Mouse (Mus musculus): ENCODE measurements around the gene Spata31d1d. TPM values are rescaled to one million over a fixed set of nuclear protein-coding genes. Genes with fewer than 3 reads are reported as not detected.
"Not testable (repeated sequence)": the region's sequence is repeated elsewhere in the genome, so short reads cannot be mapped to it uniquely, and the experiment has no call there.

Gene Spata31d1d
- polyA plus RNA-seq, 1 experiment, result 0.08 TPM

DNA sequence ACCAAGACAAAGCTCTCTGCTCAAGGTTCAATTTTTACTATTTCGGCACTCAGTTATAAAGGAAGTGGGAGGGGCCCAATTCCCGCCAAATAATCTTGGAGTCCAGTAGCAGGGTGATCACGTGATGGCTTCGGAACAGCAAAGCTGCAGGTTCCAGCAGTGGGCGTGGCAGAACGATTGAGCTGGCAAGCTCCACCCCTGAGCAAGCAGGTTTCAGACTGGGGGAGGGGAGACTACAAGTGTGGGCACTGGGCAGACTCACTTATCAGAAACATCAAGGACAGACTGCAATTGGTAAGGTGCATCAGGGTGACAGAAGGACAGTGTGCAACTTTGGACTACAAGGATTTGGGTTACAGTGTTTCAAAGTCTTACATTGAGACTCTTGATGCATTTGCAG lies 2.8 kb upstream of the Spata31d1d start:
- DNase-seq (ENCODE audit: extremely low spot score in 1 of 2, low spot score in 1 of 2), result not testable (repeated sequence)

DNA sequence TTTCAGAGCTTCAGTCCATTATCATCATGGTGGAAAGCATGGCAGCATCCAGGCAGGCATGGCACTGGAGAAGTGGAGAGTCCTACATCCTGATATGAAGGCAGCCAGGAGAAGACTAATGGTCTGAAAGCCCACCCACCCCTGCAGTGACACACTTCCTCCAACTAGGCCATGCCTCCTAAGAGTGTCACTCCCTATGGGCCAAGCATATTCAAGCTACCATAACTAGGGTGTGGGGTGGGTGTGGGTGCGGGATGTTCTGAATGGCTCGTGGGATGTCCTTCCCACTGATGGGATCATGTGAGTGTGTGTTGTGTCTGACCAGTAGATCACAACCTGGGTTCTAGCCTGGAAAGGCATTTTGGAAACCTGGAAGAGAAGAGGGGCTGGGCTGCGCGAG lies 2.4 kb upstream of the Spata31d1d start:
- DNase-seq (ENCODE audit: extremely low spot score in 1 of 2, low spot score in 1 of 2), result no peak

DNA sequence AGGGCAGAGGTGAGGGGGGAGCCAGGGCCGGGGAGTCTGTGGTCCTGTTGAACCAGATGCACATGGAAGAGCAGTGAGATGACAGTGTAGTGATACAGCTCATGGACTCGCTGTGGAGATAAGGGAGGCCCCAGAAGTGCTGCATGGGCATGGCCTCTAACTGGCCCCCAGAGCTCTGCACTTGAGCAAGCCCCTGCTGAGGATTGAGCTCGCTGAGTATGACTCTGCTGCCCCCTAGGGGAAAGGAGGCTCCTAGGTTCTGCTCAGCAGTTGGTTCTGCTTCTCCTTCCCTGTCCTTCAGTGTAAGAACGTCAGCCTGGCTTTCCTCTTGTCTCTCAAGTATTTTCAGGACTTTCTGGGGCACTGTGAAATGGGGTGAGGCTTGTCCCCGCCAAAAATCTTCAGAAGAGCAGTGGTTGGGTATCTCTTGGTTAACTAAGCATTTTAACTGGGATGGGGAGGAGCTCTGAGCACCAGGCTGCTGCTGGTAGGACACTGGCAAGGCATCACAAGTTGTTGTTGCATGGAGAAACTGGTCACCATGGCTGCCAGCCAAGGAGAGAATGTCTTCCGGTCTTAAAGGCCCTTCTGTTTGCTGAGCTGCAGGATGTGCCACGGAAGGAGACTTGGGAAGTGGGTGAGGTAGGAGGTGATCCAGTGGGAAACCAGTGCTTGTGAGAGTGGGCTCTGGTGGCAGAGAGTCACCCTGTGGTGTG lies 3.0 kb downstream of the Spata31d1d start:
- DNase-seq (ENCODE audit: extremely low spot score in 1 of 2, low spot score in 1 of 2), result peak; percentile 70 to 94

- no peak for DNase-seq (ENCODE audit: extremely low spot score in 1 of 2, low spot score in 1 of 2)
These were observed 5.2 kb downstream of the Spata31d1d start for GRCm38 (mm10) chr13:59726139-59726867.

- DNase-seq (ENCODE audit: extremely low spot score in 1 of 2, low spot score in 1 of 2), result not testable (repeated sequence)
These were observed 9.5 kb downstream of the Spata31d1d start for GRCm38 (mm10) chr13:59722089-59722488.

GRCm38 (mm10) chr13:59719475-59719874 lies 12.1 kb downstream of the Spata31d1d start:
- no peak for DNase-seq (ENCODE audit: extremely low spot score in 1 of 2, low spot score in 1 of 2)

GRCm38 (mm10) chr13:59718857-59719440 lies 12.6 kb downstream of the Spata31d1d start:
- not testable (repeated sequence) for DNase-seq (ENCODE audit: extremely low spot score in 1 of 2, low spot score in 1 of 2)

DNA sequence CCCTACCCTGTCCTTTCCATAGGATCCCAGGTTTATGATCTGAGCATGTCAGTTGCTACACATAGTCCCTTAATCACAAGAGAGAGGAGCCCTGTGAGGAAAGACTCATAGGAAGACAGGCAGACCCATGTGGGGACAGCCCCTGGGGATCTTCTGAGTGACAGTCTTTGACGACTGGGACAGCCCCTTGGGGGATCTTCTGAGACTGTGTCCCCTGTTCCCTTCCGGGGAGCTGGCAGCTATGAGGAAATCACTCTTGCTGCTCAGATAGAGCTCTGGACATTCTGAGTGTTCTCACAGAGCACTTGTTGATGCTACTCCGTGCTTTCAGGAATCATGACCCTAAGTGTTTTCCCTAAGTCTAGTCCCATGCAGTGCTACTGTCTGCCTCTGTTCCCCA lies 17.8 kb downstream of the Spata31d1d start:
- no peak for DNase-seq (ENCODE audit: extremely low spot score in 1 of 2, low spot score in 1 of 2)

- DNase-seq (ENCODE audit: extremely low spot score in 1 of 2, low spot score in 1 of 2), result not testable (repeated sequence)
These were observed 19.6 kb downstream of the Spata31d1d start, which contains the start of gene Spata31d1b for GRCm38 (mm10) chr13:59711984-59712383. TSS of gene Spata31d1b (plus strand) at chr13:59712284.

DNA sequence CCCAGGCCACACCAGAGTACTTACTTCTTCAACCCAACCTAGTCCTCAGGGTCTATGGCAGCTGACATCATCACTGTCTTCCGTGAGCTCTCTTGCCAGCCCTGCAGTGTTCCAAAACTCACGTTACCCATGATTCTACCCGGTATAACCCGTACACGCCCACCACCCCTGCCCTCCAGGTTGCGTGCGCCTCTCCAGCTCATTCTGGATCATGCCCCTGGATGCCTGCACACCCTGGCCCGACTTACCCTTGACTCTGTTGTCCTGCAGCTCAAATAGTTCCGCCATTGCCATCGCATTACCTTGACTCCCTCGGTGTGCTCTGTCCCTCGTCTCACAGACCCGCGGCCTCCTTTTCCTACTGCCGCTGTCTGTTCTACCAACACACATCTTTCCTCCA lies 21.3 kb downstream of the Spata31d1d start, which contains the start of gene Spata31d1a:
TSS of gene Spata31d1a (minus strand) at position 101 of the 400 bp plus-strand sequence.
- DNase-seq (ENCODE audit: extremely low spot score in 1 of 2, low spot score in 1 of 2), result no peak

DNA sequence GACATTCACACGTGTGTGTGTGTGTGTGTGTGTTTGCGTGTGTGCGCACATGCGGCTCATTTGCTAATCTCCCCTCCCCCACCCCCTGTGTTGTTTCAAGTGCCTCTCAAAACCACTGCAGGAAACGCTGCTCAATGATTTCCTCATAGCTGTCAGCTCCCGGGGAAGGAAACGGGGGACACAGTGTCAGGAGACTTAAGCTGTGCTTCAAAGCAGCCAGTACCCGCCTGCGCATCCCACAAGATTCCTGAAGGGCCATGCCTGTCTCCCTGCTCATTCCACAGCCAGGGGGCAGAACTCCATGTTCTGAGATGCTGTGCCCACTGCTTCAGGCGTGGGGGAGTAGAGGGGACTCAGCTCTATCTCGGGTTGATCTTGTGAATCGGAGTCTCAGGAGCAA lies 27.0 kb downstream of the Spata31d1d start:
- DNase-seq (ENCODE audit: extremely low spot score in 1 of 2, low spot score in 1 of 2), result peak in 1 of 2 experiments; percentile 48

DNA sequence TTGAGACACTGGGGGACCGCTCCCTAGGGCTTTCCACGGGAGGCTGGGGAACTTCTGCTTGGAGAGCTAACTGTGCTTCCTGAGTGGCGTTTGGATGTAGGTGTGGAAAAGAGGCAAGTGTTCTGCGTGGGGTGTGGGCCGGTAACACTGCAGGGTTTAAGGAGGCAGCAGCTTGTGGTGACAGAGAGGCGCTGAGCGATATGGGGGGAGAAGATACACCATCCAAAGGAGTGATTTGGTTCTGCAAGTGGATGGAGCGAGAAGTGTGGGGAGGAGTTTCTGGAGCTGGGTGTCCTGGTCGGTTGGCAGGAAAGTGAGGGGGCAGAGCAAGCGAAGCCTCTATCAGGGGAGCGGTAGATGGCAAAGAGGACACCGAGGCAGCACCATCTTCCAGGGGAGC lies 28.0 kb downstream of the Spata31d1d start:
- peak; percentile 36 to 65 for DNase-seq (ENCODE audit: extremely low spot score in 1 of 2, low spot score in 1 of 2)

DNA sequence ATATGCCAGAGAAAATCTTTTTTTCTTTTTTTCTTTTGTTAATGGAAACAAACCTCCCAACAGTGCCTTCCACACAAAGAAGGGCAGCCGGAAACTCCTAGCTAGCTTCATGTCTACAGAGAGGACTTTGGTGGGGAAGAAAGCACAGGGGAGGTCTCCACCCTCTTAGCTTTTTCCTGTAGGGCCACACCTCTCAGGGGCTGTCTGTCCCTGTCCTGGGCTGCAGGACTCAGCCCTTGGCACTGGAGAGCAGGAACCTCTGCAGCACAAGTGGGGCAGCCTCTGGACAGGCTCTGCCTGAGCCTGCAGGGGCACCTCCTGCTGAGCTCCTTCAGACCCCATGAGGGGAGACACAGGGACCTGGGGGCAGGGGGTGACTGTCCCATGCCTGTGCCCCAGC lies 31.4 kb downstream of the Spata31d1d start:
- not testable (repeated sequence) for DNase-seq (ENCODE audit: extremely low spot score in 1 of 2, low spot score in 1 of 2)

DNA sequence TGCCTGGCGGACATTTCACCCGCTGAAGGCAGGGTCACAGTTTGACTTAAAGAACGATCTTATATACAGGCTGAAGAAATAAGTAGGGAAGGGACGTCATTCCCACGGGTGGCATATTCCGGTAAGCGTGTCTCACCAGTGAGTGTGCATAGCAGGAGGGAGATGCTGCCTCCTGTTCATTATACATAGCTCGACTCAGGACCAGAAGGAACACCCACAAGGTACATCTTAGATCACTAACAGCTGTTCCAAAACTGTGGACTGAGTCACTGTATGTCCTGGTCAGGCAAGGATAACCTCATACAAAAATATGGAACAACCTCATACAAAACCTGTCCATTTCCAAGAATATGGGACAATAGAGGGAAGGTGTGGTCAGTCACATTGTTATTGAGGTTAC lies 32.4 kb downstream of the Spata31d1d start:
- peak in 1 of 2 experiments; percentile 24 for DNase-seq (ENCODE audit: extremely low spot score in 1 of 2, low spot score in 1 of 2)

GRCm38 (mm10) chr13:59695781-59696180 lies 35.8 kb downstream of the Spata31d1d start:
- DNase-seq (ENCODE audit: extremely low spot score in 1 of 2, low spot score in 1 of 2), result no peak

DNA sequence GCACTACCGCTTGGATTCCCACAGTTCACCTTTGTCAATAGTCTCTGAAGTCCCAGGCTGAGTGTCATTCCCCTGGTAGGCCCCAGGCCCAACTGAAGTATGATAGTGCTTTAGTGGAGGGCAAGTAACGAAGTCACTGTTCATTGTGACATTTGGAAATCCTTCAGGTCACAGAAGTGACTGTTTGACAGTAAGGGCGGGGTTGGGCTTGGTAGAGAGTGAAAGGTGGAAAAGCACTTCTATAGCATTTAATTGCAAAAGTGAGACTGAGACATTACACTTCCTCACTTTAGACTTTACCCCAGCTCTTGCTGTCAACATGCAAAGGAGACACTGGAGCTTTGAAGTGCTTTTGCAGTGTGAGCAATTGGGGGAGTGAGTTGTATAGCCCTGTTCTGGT lies 37.5 kb downstream of the Spata31d1d start, which contains the start of gene 4921517D22Rik:
TSS of gene 4921517D22Rik (minus strand) at position 101 of the 400 bp plus-strand sequence.
- DNase-seq (ENCODE audit: extremely low spot score in 1 of 2, low spot score in 1 of 2), result no peak

DNA sequence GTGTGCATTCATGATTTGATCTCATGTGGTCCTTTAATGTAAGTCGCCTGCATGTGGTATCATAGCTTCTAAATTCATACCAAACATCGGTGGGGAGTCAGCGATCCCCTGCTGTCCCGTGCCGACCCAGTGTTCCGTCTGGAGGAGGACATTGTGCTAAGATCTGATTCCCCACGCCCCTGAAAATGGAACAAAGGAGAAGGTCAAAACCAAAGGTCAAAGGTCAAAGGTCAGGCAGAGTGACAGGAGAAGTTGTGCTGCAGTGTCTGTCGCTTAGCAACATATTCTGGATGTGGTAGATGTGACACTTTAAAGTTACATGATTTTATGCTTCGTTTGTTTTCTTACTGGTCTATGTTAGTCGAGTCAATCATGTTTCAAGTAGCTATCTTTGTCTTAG lies 40.1 kb downstream of the Spata31d1d start:
- no peak for DNase-seq (ENCODE audit: extremely low spot score in 1 of 2, low spot score in 1 of 2)

DNA sequence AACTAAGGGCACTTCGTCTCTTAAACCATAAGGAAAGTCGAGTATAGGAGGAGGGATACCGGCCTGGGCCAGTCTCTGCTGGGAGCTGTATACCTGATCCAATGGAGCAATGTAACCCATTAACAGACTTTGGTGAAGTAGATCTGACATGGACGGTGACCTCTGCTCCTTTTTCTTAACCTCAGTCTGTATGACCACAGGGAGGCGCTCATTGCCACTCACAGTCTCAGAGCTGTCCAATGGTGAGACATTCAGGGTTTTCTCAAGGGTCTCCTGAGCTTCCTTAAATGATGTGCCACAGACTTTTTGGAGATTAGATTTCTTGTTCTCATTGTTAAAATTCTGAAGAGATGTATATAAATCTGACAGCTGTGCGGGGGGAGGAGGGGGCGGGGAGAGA lies 41.0 kb downstream of the Spata31d1d start:
- DNase-seq (ENCODE audit: extremely low spot score in 1 of 2, low spot score in 1 of 2), result no peak

GRCm38 (mm10) chr13:59689843-59690242 lies 41.7 kb downstream of the Spata31d1d start:
- no peak for DNase-seq (ENCODE audit: extremely low spot score in 1 of 2, low spot score in 1 of 2)

DNA sequence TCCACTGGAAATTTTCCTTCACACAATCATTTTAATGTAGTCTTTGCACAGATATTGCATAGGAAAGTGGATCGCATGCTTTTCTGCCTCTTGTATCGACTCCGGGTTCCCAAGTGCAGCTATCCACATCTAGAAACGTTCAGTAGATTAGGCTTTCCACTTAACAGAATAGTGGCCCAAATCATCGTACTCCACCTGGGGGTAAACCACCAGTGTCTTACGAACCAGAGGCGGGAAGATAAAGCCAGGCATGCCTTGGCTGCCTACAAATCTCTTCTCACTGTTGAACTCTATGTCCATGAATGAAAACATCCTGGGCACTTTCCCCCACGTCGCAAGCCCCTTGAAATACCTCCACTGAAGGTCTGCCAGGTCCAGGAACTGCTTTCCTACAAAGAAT lies 42.2 kb downstream of the Spata31d1d start:
- DNase-seq (ENCODE audit: extremely low spot score in 1 of 2, low spot score in 1 of 2), result no peak

GRCm38 (mm10) chr13:59688338-59688770 lies 43.2 kb downstream of the Spata31d1d start:
- DNase-seq (ENCODE audit: extremely low spot score in 1 of 2, low spot score in 1 of 2), result peak in 1 of 2 experiments; percentile 45
